Comparison of ENCODE assay signal across 8 mouse cellular contexts in the genomic region with DNA sequence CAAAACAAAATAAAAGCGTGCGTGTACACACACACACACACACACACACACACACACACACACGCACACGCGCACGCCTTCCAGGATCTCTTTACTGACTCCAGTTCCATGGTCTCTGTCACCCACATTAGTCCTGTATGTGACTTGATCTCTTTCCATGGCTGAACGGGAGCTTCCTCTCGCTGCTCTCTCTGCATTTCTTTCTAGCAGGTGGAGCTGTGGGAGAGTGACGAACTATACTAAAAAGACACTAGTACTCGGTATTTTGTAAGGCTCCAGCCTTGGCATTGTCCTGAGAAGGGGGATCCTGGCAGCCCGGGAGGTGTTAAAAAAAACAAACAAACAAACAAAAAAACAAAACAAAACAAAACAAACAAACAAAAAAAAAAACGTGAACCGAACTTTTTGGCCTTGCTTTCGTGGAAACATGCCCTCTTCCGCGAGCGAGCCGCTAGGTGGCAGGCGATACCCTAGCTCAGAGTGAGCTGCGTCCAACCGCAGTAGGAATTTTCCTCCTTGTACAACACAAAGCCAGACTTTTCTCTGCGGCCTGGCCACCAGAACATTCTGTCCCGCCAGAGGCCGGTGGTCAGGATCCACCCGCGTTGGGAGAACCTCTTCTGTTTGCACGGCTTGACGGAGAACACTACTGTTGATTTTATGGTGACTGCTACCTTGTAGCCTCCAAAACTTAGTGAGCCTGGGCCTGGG. TPM values are rescaled to one million over a fixed set of nuclear protein-coding genes. Genes with fewer than 3 reads are reported as not detected.
DNase-seq lines count a peak whose midpoint lies in the region; ATAC-seq lines count a peak whose summit lies in the region.

No protein-coding gene starts in this region.

- no peaks in the 10 kb centered on the region for H3K36me3 ChIP-seq in forebrain, embryonic 13.5 days (ENCODE audit: poor library complexity, severe bottlenecking)
- no peaks in the 10 kb centered on the region for H3K36me3 ChIP-seq in liver, embryonic 16.5 days (ENCODE audit: control insufficient read depth, insufficient read depth)
- no peaks in the 10 kb centered on the region for H3K36me3 ChIP-seq in neural tube, embryonic 12.5 days

- peaks cover 14% of the 10 kb centered on the region for H3K4me1 ChIP-seq in forebrain, embryonic 13.5 days
- peaks cover 34% of the 10 kb centered on the region for H3K4me1 ChIP-seq in liver, embryonic 16.5 days (ENCODE audit: control insufficient read depth, low read depth, low read length)
- H3K4me1 ChIP-seq in neural tube, embryonic 12.5 days = peaks cover 12% of the 10 kb centered on the region

- intact Hi-C loops in heart, postnatal 10 days (cut with DNase I) = loop anchor here (2.0 to 10.0 kb wide), 3 partner anchors 99 to 374 kb away; no protein-coding TSS in a partner anchor

- no peak overlapping the region for H3K9ac ChIP-seq in forebrain, embryonic 13.5 days
- peak overlapping the region; percentile 46 for H3K9ac ChIP-seq in liver, embryonic 16.5 days (ENCODE audit: low read depth, low read length)
- H3K9ac ChIP-seq in neural tube, embryonic 12.5 days = no peak overlapping the region

- WGBS in forebrain, embryonic 13.5 days = 26% methylated on average over 28 of the region's 28 CpGs
- WGBS in liver, embryonic 16.5 days (ENCODE audit: insufficient replicate concordance) = 19% methylated on average over 28 of the region's 28 CpGs
- WGBS in neural tube, embryonic 12.5 days = 26% methylated on average over 28 of the region's 28 CpGs

- H3K4me2 ChIP-seq in forebrain, embryonic 13.5 days = peak overlapping the region; percentile 25
- H3K4me2 ChIP-seq in liver, embryonic 16.5 days (ENCODE audit: low read depth, low read length) = peak overlapping the region; percentile 65
- H3K4me2 ChIP-seq in neural tube, embryonic 12.5 days (replicated peaks) = 0 out of 2 replicates have a peak overlapping the region, but pooled peaks have one; percentile 29

- ATAC-seq in CD4-positive, CD25-positive, alpha-beta regulatory T cell, adult 4 months = peak; percentile 51
- ATAC-seq in cerebellum, adult (ENCODE audit: insufficient number of reproducible peaks, low FRiP score, low TSS enrichment) = peak; percentile 63; the same call in 1 of the 2 replicates
- peak; percentile 76 for ATAC-seq in forebrain, embryonic 13.5 days
- peak; percentile 45 for ATAC-seq in liver, embryonic 16.5 days (ENCODE audit: low read depth)
- ATAC-seq in neural tube, embryonic 12.5 days (ENCODE audit: low FRiP score, low read depth) = peak; percentile 61; the same call in 1 of the 2 replicates

- H3K27me3 ChIP-seq in forebrain, embryonic 13.5 days = no peaks in the 10 kb centered on the region
- no peaks in the 10 kb centered on the region for H3K27me3 ChIP-seq in liver, embryonic 16.5 days (ENCODE audit: control insufficient read depth, insufficient read depth, low read depth, low read length)
- no peaks in the 10 kb centered on the region for H3K27me3 ChIP-seq in neural tube, embryonic 12.5 days (replicated peaks)

- peak; percentile 90 to 92 for DNase-seq in heart, postnatal 10 days
- peak; percentile 92 to 93 for DNase-seq in kidney, postnatal 4 days
- DNase-seq in telencephalon, adult 2 months (ENCODE audit: low read depth, low spot score) = peak; percentile 72

- no peaks in the 10 kb centered on the region for H3K9me3 ChIP-seq in forebrain, embryonic 13.5 days (replicated peaks)
- no peaks in the 10 kb centered on the region for H3K9me3 ChIP-seq in liver, embryonic 16.5 days (replicated peaks; ENCODE audit: control insufficient read depth, low read length)
- no peaks in the 10 kb centered on the region for H3K9me3 ChIP-seq in neural tube, embryonic 12.5 days

- no peak overlapping the region for H3K27ac ChIP-seq in forebrain, embryonic 13.5 days
- peak overlapping the region; percentile 93 for H3K27ac ChIP-seq in liver, embryonic 16.5 days (ENCODE audit: low read length)
- H3K27ac ChIP-seq in neural tube, embryonic 12.5 days = no peak overlapping the region

- no peak overlapping the region for H3K4me3 ChIP-seq in forebrain, embryonic 13.5 days
- H3K4me3 ChIP-seq in liver, embryonic 16.5 days (ENCODE audit: low read depth, low read length) = peak overlapping the region; percentile 28; the same call in 1 of the 2 replicates
- no peak overlapping the region for H3K4me3 ChIP-seq in neural tube, embryonic 12.5 days

RNA-seq across cellular contexts. Expression of a gene that starts 9.9 kb away (rescaled TPM):
- 1 to 10 TPM; 1.2 to 1.7 TPM for polyA plus RNA-seq in CD4-positive, CD25-positive, alpha-beta regulatory T cell, adult 4 months (2017; shearing (Covaris generic))
- 5.9 and 6.8 TPM in 2 replicates for polyA plus RNA-seq in forebrain, embryonic 13.5 days (2015; fragmentation: Nextera tagmentation; extraction: Ambion mirVana)
- total RNA-seq in heart, postnatal 10 days (2021) = 1 to 10 TPM; 1.1 to 1.4 TPM
- 42.6 and 49.8 TPM in 2 replicates for polyA plus RNA-seq in liver, embryonic 16.5 days (2015; fragmentation: Nextera tagmentation; extraction: Ambion mirVana)
- polyA plus RNA-seq in neural tube, embryonic 12.5 days (2016; fragmentation: Nextera tagmentation; extraction: Ambion mirVana) = 7.3 and 7.7 TPM in 2 replicates

RNA-seq across cellular contexts. Expression of a gene that starts 40.4 kb away (rescaled TPM):
- 1 to 10 TPM; 4.7 to 5.8 TPM for polyA plus RNA-seq in CD4-positive, CD25-positive, alpha-beta regulatory T cell, adult 4 months (2017; shearing (Covaris generic))
- 102 and 104 TPM in 2 replicates for polyA plus RNA-seq in forebrain, embryonic 13.5 days (2015; fragmentation: Nextera tagmentation; extraction: Ambion mirVana)
- 1 to 10 TPM in 1 of 2 experiments, under 1 TPM in 1; 0.72 to 1.8 TPM for total RNA-seq in heart, postnatal 10 days (2021)
- 9.3 and 10.1 TPM in 2 replicates for polyA plus RNA-seq in liver, embryonic 16.5 days (2015; fragmentation: Nextera tagmentation; extraction: Ambion mirVana)
- 97.7 and 105 TPM in 2 replicates for polyA plus RNA-seq in neural tube, embryonic 12.5 days (2016; fragmentation: Nextera tagmentation; extraction: Ambion mirVana)

RNA-seq across cellular contexts. Expression of a gene that starts 51.5 kb away (rescaled TPM):
- 10 to 100 TPM; 80.8 to 90.1 TPM for polyA plus RNA-seq in CD4-positive, CD25-positive, alpha-beta regulatory T cell, adult 4 months (2017; shearing (Covaris generic))
- polyA plus RNA-seq in forebrain, embryonic 13.5 days (2015; fragmentation: Nextera tagmentation; extraction: Ambion mirVana) = 224 and 235 TPM in 2 replicates
- total RNA-seq in heart, postnatal 10 days (2021) = 10 to 100 TPM; 33.3 to 40.5 TPM
- polyA plus RNA-seq in liver, embryonic 16.5 days (2015; fragmentation: Nextera tagmentation; extraction: Ambion mirVana) = 50.8 and 56.1 TPM in 2 replicates
- 215 and 225 TPM in 2 replicates for polyA plus RNA-seq in neural tube, embryonic 12.5 days (2016; fragmentation: Nextera tagmentation; extraction: Ambion mirVana)
